Mouse (Mus musculus) liver, embryonic 11.5 days (tissue): ENCODE data around the gene Agap1. TPM values are rescaled to one million over a fixed set of nuclear protein-coding genes. Genes with fewer than 3 reads are reported as not detected.

ENCODE experiments used
- ATAC-seq: fragments of 200-750 bp; cut with Nextera tagmentation; replicated peaks from 2 replicates; pipeline ENCODE4 v1.8.0; 2017; ENCODE audit warnings: moderate number of reproducible peaks, mild to moderate bottlenecking, moderate TSS enrichment, moderate library complexity; ENCODE audit not compliant: low FRiP score
- DNase-seq: peaks from one replicate; pipeline ENCODE4 v3.0.0-alpha.2; 2017; ENCODE audit warnings: low spot score
- H3K27ac ChIP-seq: fragments of 300-500 bp; sonication (generic); 2 replicates; pipeline ENCODE4 v1.5.1; 2014; ENCODE audit warnings: mild to moderate bottlenecking, low read depth, low read length, control low read depth
- H3K27me3 ChIP-seq: fragments of 300-500 bp; sonication (generic); replicated peaks from 2 replicates; pipeline ENCODE4 v1.6.1; 2014; ENCODE audit warnings: low read length, mixed read lengths; ENCODE audit not compliant: control insufficient read depth, insufficient read depth
- H3K36me3 ChIP-seq: fragments of 300-500 bp; sonication (generic); 2 replicates; pipeline ENCODE4 v1.6.1; 2014; ENCODE audit warnings: mild to moderate bottlenecking, low read length, moderate library complexity, mixed read lengths; ENCODE audit not compliant: control insufficient read depth, insufficient read depth
- H3K4me1 ChIP-seq: fragments of 300-500 bp; sonication (generic); replicated peaks from 2 replicates; pipeline ENCODE4 v1.6.1; 2014; ENCODE audit warnings: low read length, mixed read lengths; ENCODE audit not compliant: control insufficient read depth, insufficient read depth
- H3K4me2 ChIP-seq: fragments of 300-500 bp; sonication (generic); 2 replicates; pipeline ENCODE4 v1.6.1; 2014; ENCODE audit warnings: mild to moderate bottlenecking, control low read depth, moderate library complexity
- H3K4me3 ChIP-seq: fragments of 300-500 bp; sonication (generic); 2 replicates; pipeline ENCODE4 v1.5.1; 2014; ENCODE audit warnings: low read depth, low read length, control low read depth
- H3K9ac ChIP-seq: fragments of 300-500 bp; sonication (generic); 2 replicates; pipeline ENCODE4 v1.6.1; 2014; ENCODE audit warnings: low read depth, low read length, control low read depth
- H3K9me3 ChIP-seq: fragments of 300-500 bp; sonication (generic); 2 replicates; pipeline ENCODE4 v1.6.1; 2016; ENCODE audit warnings: low read length, inconsistent platforms, mixed read lengths; ENCODE audit not compliant: control insufficient read depth
- WGBS: fragments of 180-500 bp; shearing (Covaris S2); extraction: QIAGEN DNeasy Blood & Tissue Kit; methylation state at CpG from one replicate; pipeline ENCODE4 v1.1.7; 2014; 5-methylcytosine and 5-hydroxymethylcytosine counted together
- polyA plus RNA-seq: library from polyadenylated mRNA; unstranded; fragments of >200 nt; fragmentation: Nextera tagmentation; extraction: Ambion mirVana; gene quantifications from 2 replicates; pipeline ENCODE4 v1.2.1, GENCODE M21; 2014

Gene Agap1
- polyA plus RNA-seq, 1 experiment from 2014 or later, result 4.6 TPM

- Histone ChIP-seq H3K36me3 (no peaks in the 10 kb centered on the region), H3K4me1 (peaks cover 12% of the 10 kb centered on the region), H3K4me2 (no peak overlapping the region), H3K4me3 (no peak overlapping the region), H3K9ac (no peak overlapping the region), H3K27ac (no peak overlapping the region), H3K27me3 (no peaks in the 10 kb centered on the region), H3K9me3 (no peaks in the 10 kb centered on the region)
- no peak for ATAC-seq
- DNase-seq, result no peak
- WGBS, result 69% methylated on average over 25 of the region's 25 CpGs
These were observed 95.7 kb downstream of the Agap1 start for GRCm38 (mm10) chr1:89550061-89550869.

GRCm38 (mm10) chr1:89552470-89552869 lies 97.9 kb downstream of the Agap1 start:
- no peak overlapping the region for H3K27ac ChIP-seq
- no peak overlapping the region for H3K4me2 ChIP-seq
- 38% methylated on average over 1 of the region's 1 CpGs for WGBS
- no peak overlapping the region for H3K9ac ChIP-seq
- H3K36me3 ChIP-seq, result no peaks in the 10 kb centered on the region
- ATAC-seq (peak; percentile 63), DNase-seq (no peak)
- H3K27me3 ChIP-seq, result no peaks in the 10 kb centered on the region
- H3K9me3 ChIP-seq, result no peaks in the 10 kb centered on the region
- H3K4me3 ChIP-seq, result no peak overlapping the region
- H3K4me1 ChIP-seq, result peaks cover 9% of the 10 kb centered on the region

GRCm38 (mm10) chr1:89553791-89554190 lies 99.2 kb downstream of the Agap1 start:
- H3K9ac ChIP-seq, result no peak overlapping the region
- no peaks in the 10 kb centered on the region for H3K36me3 ChIP-seq
- H3K4me1 ChIP-seq, result peaks cover 3% of the 10 kb centered on the region; the same call in 1 of the 2 replicates
- H3K4me3 ChIP-seq, result no peak overlapping the region
- 79% methylated on average over 3 of the region's 3 CpGs for WGBS
- H3K4me2 ChIP-seq, result no peak overlapping the region
- no peak overlapping the region for H3K27ac ChIP-seq
- H3K27me3 ChIP-seq, result no peaks in the 10 kb centered on the region
- DNase-seq, result no peak
- ATAC-seq, result no peak
- no peaks in the 10 kb centered on the region for H3K9me3 ChIP-seq

GRCm38 (mm10) chr1:89554969-89555856 lies 100.6 kb downstream of the Agap1 start:
- Histone ChIP-seq H3K4me3 (no peak overlapping the region), H3K27me3 (no peaks in the 10 kb centered on the region), H3K9me3 (no peaks in the 10 kb centered on the region), H3K9ac (no peak overlapping the region), H3K4me2 (no peak overlapping the region), H3K27ac (no peak overlapping the region), H3K36me3 (no peaks in the 10 kb centered on the region), H3K4me1 (peaks cover 3% of the 10 kb centered on the region; the same call in 1 of the 2 replicates)
- no peak for ATAC-seq
- no peak for DNase-seq
- WGBS, result 70% methylated on average over 18 of the region's 18 CpGs

GRCm38 (mm10) chr1:89556006-89556405 lies 101.4 kb downstream of the Agap1 start:
- H3K4me2 ChIP-seq, result no peak overlapping the region
- no peak overlapping the region for H3K9ac ChIP-seq
- 72% methylated on average over 7 of the region's 7 CpGs for WGBS
- peaks cover 3% of the 10 kb centered on the region; the same call in 1 of the 2 replicates for H3K4me1 ChIP-seq
- no peak overlapping the region for H3K4me3 ChIP-seq
- H3K36me3 ChIP-seq, result no peaks in the 10 kb centered on the region
- no peak for ATAC-seq
- no peak for DNase-seq
- H3K27ac ChIP-seq, result no peak overlapping the region
- H3K9me3 ChIP-seq, result no peaks in the 10 kb centered on the region
- no peaks in the 10 kb centered on the region for H3K27me3 ChIP-seq

GRCm38 (mm10) chr1:89557401-89557800 lies 102.8 kb downstream of the Agap1 start:
- H3K9me3 ChIP-seq, result no peaks in the 10 kb centered on the region
- DNase-seq, result no peak
- no peaks in the 10 kb centered on the region for H3K27me3 ChIP-seq
- WGBS, result 80% methylated on average over 6 of the region's 6 CpGs
- H3K4me1 ChIP-seq, result peaks cover 3% of the 10 kb centered on the region; the same call in 1 of the 2 replicates
- no peak overlapping the region for H3K4me3 ChIP-seq
- no peak overlapping the region for H3K9ac ChIP-seq
- H3K4me2 ChIP-seq, result no peak overlapping the region
- no peaks in the 10 kb centered on the region for H3K36me3 ChIP-seq
- no peak overlapping the region for H3K27ac ChIP-seq
- ATAC-seq, result no peak

GRCm38 (mm10) chr1:89558080-89558479 lies 103.5 kb downstream of the Agap1 start:
- ATAC-seq (no peak), DNase-seq (no peak)
- Histone ChIP-seq H3K9me3 (no peaks in the 10 kb centered on the region), H3K27me3 (no peaks in the 10 kb centered on the region), H3K4me2 (no peak overlapping the region), H3K9ac (no peak overlapping the region), H3K4me1 (no peaks in the 10 kb centered on the region), H3K27ac (no peak overlapping the region), H3K36me3 (no peaks in the 10 kb centered on the region), H3K4me3 (no peak overlapping the region)
- 50% methylated on average over 1 of the region's 1 CpGs for WGBS

GRCm38 (mm10) chr1:89563399-89563798 lies 108.8 kb downstream of the Agap1 start:
- WGBS, result 52% methylated on average over 4 of the region's 4 CpGs
- H3K4me1 ChIP-seq, result peaks cover 5% of the 10 kb centered on the region; the same call in 1 of the 2 replicates
- H3K9ac ChIP-seq, result no peak overlapping the region
- no peaks in the 10 kb centered on the region for H3K36me3 ChIP-seq
- H3K4me3 ChIP-seq, result no peak overlapping the region
- H3K9me3 ChIP-seq, result no peaks in the 10 kb centered on the region
- H3K27me3 ChIP-seq, result no peaks in the 10 kb centered on the region
- DNase-seq, result no peak
- ATAC-seq, result no peak
- no peak overlapping the region for H3K4me2 ChIP-seq
- no peak overlapping the region for H3K27ac ChIP-seq
